Mouse (Mus musculus) right cerebral cortex, postnatal 25 days (tissue): ENCODE data around the gene Gbp8.
"Not testable (repeated sequence)": the region's sequence is repeated elsewhere in the genome, so short reads cannot be mapped to it uniquely, and the experiment has no call there.

Experiments used
- DNase-seq: peaks from one replicate; pipeline ENCODE4 v3.0.0; 2022

Gene Gbp8

DNA sequence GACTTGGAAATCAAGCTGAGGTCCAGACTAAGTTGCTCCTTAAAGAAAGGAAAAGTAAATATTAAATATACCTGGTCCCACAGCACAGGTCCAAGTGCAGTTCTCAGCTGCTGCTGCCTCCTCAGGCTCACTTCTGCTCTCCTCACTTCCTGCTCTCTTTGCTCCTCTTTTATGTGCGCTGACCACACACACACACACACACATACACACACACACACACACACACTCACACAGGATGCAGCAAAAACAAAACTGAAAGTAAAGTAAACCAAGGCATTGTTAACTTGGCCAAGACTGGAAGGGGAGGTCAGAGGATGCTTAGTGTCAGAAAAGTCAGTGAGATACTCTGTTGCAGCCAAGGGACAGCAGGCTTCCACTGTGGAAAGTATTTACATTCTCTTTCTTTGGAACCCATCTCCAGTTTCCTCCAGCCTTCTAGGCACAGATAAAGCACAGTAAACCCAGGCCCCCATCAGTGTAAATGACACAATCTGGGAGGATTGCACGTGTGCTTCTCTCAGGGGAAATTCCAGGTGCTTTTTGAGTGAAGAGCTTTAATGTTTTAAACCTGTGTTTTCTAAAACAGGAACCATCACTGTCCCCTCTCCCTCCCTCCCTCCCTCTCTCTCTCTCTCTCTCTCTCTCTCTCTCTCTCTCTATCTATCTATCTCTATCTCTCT, at the start of gene Gbp8, which contains the start of the genes Gbp9 and Gbp4:
Gbp8 (minus strand) TSS at position 132 of the 680 bp plus-strand sequence.
Gbp9 (minus strand) TSS at position 131 of the 680 bp plus-strand sequence.
Gbp4 (minus strand) TSS at position 178 of the 680 bp plus-strand sequence.
- not testable (repeated sequence) for DNase-seq

DNA sequence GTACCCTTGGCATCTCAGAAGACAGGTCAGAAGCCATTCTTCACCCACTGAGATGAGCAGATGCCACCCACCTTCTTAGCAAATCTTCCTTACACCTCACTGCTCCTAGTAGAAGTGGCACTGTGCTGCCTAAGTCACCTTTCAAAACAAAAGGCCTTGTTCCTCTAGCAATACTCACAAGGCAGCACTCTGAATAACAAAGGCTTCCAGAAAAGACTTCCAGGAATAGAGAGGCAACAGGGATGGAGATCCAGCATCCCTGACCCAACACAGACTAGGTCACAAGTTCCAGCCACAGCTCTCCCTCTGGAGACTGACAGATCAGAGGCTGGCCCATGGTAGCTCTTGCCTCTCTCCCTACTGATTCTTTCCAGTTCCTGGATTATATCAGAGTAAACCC, 42.1 kb upstream of the Gbp8 start:
- DNase-seq, result no peak

DNA sequence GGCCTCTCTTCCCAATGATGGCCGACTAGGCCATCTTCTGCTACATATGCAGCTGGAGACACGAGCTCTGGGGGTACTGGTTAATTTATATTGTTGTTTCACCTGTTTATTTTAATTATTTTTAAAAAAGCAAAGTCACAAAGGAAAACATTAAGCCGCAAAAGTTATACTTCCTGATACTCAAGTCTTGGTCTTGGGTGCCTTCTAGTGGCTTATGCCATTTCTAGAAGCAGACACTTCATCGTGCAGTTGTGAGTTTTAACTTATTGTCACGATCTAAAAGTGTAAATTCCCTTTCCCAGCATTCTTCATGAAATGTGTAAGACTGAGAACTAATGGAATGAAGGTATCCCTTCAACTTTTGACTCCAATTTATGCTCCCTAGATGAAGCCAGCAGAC, 17.2 kb upstream of the Gbp8 start:
- no peak for DNase-seq

DNA sequence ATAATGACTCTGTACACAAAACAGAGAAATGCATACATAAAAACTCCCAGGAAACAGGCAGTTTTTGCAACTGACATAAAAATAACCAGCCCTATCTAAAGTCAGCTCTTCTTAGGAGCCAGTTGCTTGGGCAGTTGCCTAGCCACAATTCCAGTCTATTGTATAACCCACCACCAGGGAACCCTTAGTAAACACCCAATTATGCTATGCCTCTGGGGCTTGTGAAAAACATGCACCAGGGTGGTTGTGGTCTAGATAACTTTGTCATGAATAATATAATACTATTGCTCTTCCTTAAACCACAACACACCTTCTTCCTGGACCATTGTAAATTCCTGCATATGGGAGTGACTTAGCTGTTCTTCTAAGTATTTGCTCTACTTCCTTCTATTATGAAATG, 14.7 kb upstream of the Gbp8 start:
- DNase-seq, result no peak

DNA sequence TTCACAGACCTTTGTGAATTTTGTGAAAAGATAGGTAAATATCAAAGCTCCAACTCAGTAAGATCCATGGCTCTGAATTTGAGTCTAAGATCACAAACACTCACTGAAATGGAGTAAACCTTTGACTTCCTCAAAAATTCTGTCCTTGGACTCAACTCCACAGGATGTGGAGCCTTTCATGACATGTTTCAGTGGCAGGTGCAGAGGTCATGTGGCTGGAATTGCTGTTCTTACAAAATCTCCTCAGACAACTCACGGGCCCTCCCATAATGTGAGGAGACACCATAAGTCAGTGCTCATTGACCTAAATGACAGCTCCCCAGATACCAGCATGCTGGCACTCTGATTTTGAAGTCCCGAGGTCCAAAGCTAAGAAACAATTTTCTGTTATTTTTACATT, 8.7 kb upstream of the Gbp8 start:
- not testable (repeated sequence) for DNase-seq

DNA sequence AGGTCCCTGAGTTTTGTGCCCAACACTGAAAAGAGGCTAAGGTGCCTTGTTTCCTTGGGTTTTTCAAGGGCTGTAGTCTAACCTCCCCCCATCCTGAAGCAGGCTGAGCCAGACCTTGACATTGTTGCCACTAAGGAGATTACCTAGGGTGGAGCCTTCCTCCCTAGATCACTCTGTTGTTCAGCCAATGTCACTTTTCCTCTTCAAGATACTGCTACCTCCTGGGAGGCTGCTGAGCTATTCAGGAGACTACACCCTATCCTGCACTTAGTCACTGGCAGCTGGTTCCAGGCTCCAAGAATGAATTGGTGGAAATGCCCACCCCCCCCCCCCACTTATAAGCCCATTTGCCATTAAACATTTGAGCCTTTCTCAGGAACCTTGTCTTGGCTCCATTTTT, 7.1 kb upstream of the Gbp8 start:
- no peak for DNase-seq

DNA sequence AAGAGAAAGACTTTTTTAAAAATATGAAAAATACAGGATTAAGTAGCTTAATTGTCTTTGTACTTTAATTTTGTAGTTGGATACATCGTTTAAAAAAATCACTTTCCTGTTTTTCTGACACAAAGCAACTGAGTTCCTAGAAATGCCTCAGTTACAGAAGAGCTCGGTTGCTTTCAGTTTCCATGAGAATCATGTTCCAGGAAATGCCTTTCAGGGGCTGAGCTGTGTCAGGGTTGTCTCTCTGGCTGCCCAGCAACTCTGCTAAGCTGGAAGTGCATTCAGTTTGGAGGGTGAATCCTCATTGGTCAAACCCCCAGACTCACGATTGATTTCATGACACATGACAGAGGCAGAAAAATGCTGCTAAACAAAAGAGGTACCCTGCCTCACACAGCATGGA, 6.4 kb upstream of the Gbp8 start:
- DNase-seq, result not testable (repeated sequence)

DNA sequence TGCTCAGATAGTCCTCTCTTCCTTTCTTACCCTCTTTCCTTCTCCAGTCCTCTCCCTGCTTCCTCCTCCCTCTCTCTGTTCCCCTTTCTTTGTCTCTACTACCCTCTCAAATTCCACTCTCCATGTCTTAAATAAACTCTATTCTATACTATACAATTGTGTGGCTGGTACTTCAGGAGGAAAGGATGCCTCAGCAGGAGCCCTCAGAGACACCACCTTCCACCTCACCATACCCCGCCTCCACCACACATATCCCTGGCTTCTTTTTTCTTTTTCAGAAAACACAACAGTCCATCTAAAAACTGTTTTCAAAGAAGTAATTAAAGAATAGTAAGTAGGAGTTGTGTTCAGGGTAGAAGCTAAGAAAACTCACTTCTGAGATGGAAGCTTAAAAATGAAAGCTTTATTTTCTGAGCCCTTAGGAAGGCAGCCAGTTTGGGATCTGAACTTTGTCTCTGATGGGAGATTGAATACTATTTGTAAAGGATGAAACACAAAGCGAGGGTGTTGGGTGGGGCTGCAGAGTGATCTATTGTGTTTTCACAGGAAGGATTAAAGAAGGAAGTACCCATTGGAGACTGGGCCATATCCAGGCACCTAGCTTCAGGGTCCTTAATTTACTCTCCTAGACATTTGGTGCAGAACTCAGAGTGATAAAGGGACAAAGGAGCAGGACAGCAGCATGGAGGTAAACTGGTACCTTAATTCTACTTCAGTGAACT, 910 bp upstream of the Gbp8 start:
- DNase-seq, result not testable (repeated sequence)

DNA sequence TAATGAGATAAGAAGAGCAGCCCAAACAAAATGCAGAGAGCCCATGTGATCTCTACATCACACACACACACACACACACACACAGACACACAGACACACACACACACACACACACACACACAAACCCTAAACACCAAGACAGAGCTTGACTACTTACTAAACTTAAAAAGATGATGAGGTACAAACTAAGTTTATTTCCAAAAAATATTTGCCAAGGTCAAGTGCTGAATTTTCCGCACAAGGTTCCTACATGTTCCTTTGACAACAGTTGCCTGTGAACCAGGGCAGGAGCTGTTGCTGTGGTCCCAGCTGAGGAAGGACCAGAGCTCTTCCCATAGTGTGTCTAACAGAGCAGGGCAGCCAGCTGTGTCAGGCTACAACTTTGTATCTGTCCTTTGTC, 434 bp downstream of the Gbp8 start:
- no peak for DNase-seq

DNA sequence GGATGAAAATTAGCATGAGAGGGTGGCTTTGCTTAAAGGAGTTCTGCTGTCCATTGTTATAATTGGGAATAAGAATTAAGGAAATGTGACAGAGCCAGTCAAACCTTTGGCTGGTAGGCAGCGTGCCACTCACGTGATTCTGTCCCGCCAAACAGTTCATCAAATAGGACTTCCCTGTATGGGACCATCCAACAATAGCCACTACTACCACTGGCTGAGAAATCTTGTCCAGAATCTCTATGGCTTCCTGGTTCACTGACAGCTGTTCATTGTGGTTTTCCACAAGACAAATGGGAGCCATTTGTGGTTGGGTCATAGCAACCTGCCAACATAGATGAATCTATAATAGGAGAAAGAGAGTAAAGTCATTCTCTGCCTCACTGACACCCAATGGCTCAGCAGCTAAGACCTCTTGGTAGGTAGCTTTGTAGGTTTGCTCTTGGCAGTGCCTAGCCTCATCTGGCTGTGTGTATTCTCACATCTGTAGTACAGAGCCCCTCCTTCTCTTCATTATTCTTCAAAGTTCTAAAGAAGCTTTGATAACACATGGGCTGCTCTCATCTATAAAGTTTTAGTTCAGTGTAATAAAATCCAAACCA, 2.5 kb downstream of the Gbp8 start:
- not testable (repeated sequence) for DNase-seq

DNA sequence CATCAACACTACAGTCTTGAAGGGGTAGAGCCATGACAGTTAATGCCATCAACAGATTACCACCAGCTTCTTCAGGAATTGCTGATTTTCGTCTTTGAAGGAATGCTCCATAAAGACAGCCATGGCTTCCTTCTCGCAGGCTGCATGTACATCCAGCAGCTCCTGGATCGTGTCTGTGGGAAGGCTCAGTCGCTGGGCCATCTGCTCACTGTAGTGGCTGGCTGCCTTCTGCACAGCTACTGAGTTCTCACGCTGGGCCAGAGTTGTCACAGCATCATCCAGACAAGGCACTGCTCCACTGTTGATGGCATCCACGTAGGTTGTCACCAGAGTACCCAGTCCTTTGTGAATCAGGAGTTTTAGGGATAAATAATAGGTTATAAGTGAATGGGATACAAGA, 17.6 kb downstream of the Gbp8 start:
- DNase-seq, result peak; percentile 13

DNA sequence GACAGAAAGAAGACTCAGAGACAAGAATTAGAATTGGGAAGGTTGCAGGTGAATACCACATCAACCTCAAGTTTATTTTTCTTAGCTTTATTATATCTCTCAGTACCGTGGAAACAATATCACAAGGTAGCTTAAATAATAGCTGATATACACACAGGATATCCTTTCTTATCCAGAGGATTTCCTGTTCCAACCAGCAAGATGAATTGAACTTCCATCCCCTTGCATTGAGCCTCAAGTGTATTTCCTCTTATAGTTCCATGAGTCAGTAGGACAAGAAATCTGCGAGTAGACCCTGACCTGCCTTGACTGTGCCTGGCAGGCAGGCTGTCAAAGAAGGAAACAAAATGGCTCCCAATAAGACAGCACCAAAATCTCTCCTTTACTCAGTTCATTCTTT, 23.6 kb downstream of the Gbp8 start:
- no peak for DNase-seq

DNA sequence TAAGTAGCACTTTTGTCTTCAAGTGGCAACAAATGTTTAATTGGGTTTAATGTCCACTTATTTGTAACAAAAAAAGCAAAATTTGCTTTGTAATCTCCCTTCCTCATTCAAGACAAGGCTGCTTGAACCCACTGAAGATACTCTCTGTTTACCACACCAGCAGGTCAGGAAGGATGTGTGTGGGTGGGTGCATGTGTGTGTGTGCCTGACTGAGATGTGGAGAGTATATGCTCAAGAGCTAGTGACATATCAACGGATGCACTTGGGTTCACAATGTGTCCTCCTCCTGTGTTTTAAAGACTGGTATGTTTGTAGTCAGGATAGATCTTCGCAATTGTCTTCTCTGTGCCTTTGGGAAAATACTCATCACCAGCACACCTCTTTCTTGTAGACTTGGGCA, 24.6 kb downstream of the Gbp8 start:
- DNase-seq, result no peak

DNA sequence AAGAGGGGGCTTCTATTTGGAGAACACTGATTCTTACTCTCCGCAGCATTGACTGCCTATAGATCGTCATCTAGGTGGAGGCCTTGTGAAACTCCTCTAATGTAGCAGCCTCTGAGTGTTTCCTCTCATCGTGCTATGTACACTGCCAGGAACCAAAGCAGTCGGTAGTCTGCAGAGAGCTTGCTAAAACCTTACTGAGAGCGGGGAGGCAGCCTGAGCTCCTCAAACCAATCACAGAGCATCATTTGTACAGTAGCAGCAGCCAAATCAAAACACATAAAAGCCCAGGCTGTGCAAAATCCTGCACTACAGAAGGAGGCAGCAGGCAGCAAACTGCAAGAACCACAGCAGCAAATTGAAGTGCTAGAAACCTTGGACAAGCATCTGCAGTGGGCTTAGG, 25.7 kb downstream of the Gbp8 start:
- no peak for DNase-seq

DNA sequence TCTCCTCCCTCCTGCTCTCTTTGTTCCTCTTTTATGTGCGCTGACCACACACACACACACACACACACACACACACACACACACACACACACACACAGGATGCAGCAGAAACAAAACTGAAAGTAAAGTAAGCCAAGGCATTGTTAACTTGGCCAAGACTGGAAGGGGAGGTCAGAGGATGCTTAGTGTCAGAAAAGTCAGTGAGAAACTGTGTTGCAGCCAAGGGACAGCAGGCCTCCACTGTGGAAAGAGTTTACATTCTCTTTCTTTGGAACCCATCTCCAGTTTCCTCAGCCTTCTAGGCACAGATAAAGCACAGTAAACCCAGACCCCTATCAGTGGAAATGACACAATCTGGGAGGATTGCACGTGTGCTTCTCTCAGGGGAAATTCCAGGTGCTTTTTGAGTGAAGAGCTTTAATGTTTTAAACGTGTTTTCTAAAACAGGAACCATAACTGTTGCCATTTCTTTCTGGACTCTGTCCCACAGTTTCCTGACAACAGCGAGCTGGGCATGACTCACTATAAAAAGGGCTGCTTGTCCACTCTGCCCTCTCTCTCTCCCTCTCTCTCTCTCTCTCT, 29.0 kb downstream of the Gbp8 start:
- DNase-seq, result not testable (repeated sequence)

DNA sequence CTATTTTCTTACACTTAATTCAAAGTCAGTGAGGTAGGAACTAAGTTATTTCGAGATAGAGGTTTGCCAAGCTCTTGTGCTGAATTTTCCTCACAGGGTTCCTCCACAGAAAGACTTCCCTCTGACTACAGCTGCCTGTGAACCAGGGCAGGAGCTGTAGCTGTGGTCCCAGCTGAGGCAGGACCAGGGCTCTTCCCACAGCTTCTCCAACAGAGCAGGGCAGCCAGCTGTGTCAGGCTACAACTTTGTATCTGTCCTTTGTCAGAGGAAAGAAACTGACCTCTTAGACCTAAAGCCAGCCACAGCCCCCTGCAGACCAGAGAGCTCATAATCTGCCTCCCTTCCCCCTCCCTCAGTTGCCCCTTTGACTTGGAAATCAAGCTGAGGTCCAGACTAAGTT, 29.6 kb downstream of the Gbp8 start:
- DNase-seq, result not testable (repeated sequence)

DNA sequence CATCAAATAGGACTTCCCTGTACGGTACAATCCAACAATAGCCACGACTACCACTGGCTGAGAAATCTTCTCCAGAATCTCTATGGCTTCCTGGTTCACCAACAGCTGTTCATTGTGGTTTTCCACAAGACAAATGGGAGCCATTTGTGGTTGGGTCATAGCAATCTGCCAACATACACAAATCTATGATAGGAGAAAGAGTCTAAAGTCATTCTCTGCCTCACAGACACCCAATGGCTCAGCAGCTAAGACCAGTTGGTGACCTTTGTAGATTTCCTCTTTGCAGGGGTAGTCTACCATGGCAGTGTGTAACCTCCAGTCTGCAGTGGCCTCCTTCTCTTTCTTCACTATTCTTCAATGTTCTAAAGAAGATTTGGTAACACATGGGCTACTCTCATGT, 33.7 kb downstream of the Gbp8 start:
- DNase-seq, result not testable (repeated sequence)

DNA sequence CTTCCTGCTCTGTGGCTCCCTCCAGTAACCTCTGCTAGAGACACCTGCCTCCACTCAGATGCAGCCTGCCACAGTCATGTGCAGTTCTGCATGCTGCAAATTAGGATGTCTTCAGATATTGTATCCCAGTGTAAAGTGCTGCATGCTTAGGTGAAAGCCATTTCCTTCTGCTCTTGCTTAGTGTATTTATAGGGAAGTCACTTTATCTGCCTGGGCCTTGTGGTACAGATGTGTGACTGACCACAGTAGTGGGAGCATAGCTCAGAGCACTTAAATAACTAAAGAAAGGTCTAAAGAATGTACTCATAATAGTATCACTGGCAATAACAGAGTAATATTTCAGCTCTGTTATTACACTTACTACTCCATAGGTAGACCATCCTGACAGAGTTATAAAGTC, 57.4 kb downstream of the Gbp8 start:
- no peak for DNase-seq

DNA sequence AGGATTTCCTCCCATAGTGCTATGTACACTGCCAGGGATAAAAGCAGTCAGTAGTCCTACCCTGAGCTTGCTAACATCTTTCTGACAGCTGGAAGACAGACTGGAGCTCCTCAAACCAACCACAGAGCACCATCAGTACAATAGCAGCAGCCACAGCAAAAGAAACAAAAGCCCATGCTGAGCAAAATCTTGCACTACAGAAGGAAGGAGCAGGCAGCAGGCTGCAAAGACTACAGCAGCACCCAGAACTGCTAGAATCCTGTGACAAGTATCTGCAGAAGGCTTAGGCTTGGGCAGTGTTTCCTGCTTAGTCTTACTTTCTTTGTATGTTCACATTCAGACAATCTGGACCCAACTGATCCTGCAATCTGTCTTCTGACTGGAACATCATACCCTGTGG, 71.0 kb downstream of the Gbp8 start:
- DNase-seq, result not testable (repeated sequence)

DNA sequence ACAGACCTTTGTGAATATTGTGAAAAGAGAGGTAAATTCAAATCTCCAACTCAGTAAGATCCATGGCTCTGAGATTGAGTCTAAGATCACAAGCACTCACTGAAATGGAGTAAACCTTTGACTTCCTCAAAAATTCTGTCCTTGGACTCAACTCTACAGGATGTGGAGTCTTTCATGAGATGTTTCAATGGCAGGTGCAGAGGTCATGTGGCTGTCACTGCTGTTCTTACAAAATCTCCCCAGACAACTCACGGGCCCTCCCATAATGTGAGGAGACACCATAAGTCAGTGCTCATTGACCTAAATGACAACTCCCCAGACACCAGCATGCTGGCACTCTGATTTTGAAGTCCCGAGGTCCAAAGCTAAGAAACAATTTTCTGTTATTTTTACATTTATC, 74.9 kb downstream of the Gbp8 start:
- not testable (repeated sequence) for DNase-seq

DNA sequence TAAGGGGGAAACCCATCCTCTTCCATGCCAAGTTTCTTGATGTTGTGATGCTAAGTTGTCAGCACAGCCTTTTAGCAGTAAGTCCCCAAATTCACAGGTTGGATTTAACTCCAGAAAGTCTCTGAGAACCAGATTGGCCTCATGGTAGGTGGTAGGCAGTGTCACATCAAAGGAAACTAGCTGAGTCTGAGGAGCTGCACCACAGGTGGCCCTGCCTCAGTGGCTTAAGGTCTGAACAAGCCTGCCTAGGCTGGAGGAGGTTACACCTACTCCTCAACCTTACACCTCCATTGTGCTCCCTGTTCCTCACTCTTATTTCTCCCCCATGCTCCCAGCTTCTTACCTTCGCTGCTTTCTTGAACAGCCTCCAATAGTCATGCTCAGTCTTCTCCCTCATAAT, 76.0 kb downstream of the Gbp8 start:
- DNase-seq, result no peak

DNA sequence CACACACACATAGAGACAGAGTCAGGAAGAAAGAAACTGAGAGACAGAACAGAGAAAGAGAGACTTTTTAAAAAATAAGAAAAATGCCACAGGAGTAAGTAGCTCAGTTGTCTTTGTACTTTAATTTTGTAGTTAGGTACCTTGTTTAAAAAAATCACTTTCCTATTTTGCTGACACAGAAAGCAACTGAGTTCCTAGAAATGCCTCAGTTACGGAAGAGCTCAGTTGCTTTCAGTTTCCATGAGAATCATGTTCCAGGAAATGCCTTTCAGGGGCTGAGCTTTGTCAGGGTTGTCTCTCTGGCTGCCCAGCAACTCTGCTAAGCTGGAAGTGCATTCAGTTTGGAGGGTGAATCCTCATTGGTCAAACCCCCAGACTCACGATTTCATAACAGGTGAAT, 76.9 kb downstream of the Gbp8 start:
- not testable (repeated sequence) for DNase-seq

DNA sequence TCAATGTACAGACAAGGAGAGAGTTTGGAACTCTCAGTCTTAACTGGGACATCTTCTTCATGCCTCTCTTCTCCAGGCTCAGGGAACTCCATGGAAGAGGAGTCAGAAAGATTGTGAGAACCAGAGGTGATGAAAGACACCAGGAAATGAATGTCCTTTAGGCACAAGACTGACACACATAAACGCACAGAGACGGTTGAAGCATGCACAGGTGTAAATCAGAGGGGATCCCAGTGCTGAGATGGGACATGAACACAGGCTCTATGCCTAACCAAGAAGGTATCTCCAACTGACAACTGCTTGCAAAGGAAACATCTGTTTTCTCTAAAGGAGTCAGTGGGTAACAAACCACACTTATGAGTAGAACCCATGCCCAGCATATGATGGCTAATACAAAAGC, 79.1 kb downstream of the Gbp8 start:
- no peak for DNase-seq

DNA sequence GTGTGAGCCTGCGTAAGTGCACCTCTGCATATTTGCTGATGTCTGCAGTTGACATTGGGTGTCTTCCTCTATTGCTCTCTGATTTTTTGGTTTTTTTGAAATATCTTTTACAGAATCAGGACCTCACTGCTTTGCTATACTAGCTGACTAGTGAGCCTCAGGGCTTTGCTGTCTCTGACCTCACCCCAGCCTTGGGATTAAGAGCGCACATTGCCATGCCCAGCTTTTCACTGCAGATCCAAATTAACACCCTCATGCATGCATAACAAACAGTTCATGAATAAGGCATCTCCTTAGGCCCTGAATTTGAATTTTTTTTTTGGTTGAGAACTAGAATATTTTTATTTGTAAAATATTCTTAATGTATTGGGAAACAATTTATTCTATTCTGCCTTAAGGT, 84.1 kb downstream of the Gbp8 start:
- DNase-seq, result no peak
